Mouse (Mus musculus): ENCODE measurements around the gene Traf3ip1. TPM values are rescaled to one million over a fixed set of nuclear protein-coding genes. Genes with fewer than 3 reads are reported as not detected.

Traf3ip1 gene
- polyA plus RNA-seq, 1 experiment from 2014 or later = 7.2 TPM

DNA sequence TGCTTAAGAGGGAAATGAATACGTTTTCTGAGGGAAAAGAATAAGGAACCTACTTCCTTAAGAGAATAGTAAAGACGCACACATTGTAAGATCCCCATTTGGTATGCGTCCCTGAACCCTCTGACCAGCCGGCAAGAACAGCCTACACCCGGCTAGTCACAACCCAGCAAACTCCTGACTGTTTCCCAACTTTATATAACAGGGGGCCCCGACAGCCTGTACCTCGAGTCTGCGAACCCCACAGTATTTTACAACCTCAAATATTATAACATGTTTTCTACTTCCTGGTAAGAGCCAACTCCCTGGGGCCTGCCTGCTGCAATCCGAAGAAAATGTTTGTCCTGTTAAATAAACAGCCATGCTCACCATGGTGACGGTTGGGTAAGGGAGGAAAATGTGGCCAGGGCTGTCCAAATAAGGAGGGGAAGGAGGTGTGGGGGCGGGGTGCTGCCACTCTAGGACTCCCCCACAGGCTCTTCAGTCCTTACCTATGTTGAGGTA, 38.1 kb upstream of the Traf3ip1 start:
- Histone ChIP-seq H3K27ac (peak overlapping the region; percentile 95), H3K4me1 (replicated peaks) (peaks cover 70% of the 10 kb centered on the region), H3K4me2 (replicated peaks) (peak overlapping the region; percentile 77), H3K4me3 (replicated peaks) (peak overlapping the region; percentile 10; the same call in 1 of the 2 replicates), H3K9ac (peak overlapping the region; percentile 36; the same call in 1 of the 2 replicates), H3K27me3 (replicated peaks) (no peaks in the 10 kb centered on the region), H3K9me3 (no peaks in the 10 kb centered on the region), H3K36me3 (no peaks in the 10 kb centered on the region)
- ATAC-seq = peak; percentile 60
- WGBS = 10% methylated on average over 11 of the region's 11 CpGs

DNA sequence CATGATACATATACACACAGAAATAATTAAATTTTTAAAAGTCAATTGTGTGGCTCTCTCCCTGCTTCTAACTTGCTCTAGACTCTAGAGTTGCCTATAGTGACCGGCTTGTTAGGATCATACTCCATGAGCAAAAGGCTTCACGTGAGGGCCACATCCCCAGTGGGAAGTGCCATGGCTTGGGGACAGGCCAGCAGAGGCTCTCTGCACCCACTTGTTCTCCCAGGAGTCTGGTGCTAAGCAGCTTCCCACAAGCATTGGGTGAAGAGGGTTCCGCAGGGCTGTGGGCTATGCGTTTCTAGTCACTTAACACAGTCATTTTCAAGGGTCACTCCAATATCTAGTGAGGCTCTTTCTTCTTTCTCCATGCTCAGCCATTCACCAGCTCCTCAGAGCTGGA, 37.3 kb upstream of the Traf3ip1 start:
- H3K4me3 ChIP-seq (replicated peaks) = peak overlapping the region; percentile 81; the same call in 1 of the 2 replicates
- peak overlapping the region; percentile 77 for H3K4me2 ChIP-seq (replicated peaks)
- no peaks in the 10 kb centered on the region for H3K36me3 ChIP-seq
- peak overlapping the region; percentile 95 for H3K27ac ChIP-seq
- no peaks in the 10 kb centered on the region for H3K27me3 ChIP-seq (replicated peaks)
- 83% methylated on average over 4 of the region's 4 CpGs for WGBS
- ATAC-seq = no peak
- H3K4me1 ChIP-seq (replicated peaks) = peaks cover 62% of the 10 kb centered on the region
- no peak overlapping the region for H3K9ac ChIP-seq
- H3K9me3 ChIP-seq = no peaks in the 10 kb centered on the region

DNA sequence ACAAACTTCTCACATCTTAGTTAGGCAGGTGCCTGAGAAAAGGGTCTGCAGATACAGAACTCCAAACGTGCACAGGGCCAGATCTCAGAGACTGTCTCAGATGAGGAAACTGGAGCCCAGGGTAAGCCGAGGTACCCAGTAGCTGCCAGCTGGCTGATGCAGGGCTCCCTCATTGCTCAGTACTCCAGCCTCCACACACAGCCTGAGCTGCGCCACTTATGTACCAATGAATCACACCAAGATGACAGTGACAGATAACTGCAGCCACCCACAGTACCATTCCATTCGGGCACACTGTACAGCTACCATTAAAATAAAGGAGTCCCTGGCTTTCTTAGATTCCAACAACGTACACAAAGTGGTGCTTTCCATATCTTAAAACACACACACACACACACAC, 36.7 kb upstream of the Traf3ip1 start:
- WGBS = 31% methylated on average over 5 of the region's 5 CpGs
- ATAC-seq = no peak
- H3K4me1 ChIP-seq (replicated peaks) = peaks cover 61% of the 10 kb centered on the region
- no peaks in the 10 kb centered on the region for H3K36me3 ChIP-seq
- peak overlapping the region; percentile 81 for H3K4me3 ChIP-seq (replicated peaks)
- peak overlapping the region; percentile 70; the same call in 1 of the 2 replicates for H3K9ac ChIP-seq
- peak overlapping the region; percentile 95 for H3K27ac ChIP-seq
- no peaks in the 10 kb centered on the region for H3K27me3 ChIP-seq (replicated peaks)
- peak overlapping the region; percentile 77 for H3K4me2 ChIP-seq (replicated peaks)
- H3K9me3 ChIP-seq = no peaks in the 10 kb centered on the region

DNA sequence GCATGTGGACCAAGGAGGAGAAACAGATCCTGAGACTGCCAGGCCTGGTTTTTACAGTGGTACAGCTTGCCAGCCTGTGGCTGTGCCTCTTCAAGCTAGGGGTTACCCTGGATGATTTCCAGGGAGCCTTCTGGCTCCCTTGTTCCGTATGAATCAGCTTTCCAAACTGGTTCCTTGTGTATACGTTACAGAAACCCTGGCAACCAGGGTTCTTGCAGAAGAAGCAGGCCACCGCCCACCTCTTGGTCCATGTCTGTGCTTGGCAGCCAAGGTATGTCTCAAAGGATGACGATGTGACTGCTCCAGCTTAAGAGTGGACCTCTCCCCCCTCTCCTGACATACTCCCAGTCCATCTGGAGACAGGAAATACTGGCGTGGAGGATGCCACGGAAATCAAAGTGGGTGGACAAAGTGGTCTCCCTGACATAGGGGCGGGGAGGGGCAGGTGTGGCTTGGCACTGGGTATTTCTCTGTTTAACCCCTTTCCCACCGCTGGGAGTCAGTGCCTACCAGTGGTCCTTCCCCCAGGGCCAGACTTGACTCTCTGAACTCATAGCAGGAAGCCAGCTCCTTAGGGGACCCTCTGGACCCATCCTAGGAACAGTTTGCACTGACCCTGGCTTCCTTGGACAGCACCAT, 36.1 kb upstream of the Traf3ip1 start:
- WGBS = 4% methylated on average over 8 of the region's 8 CpGs
- Histone ChIP-seq H3K27ac (peak overlapping the region; percentile 95), H3K9me3 (no peaks in the 10 kb centered on the region), H3K36me3 (no peaks in the 10 kb centered on the region), H3K4me3 (replicated peaks) (peak overlapping the region; percentile 81), H3K4me1 (replicated peaks) (peaks cover 57% of the 10 kb centered on the region), H3K4me2 (replicated peaks) (peak overlapping the region; percentile 77), H3K9ac (peak overlapping the region; percentile 70), H3K27me3 (replicated peaks) (no peaks in the 10 kb centered on the region)
- no peak; the same call in none of the 2 replicates for ATAC-seq

- peak within 1 kb of the TSS; percentile 77 for H3K4me2 ChIP-seq (replicated peaks)
- WGBS = 0% methylated on average over 91 of the region's 91 CpGs
- no peaks in the 10 kb centered on the region for H3K27me3 ChIP-seq (replicated peaks)
- H3K36me3 ChIP-seq = no peaks in the 10 kb centered on the region
- H3K9me3 ChIP-seq = no peaks in the 10 kb centered on the region
- H3K27ac ChIP-seq = peak within 1 kb of the TSS; percentile 95
- H3K9ac ChIP-seq = peak within 1 kb of the TSS; percentile 70
- peaks cover 48% of the 10 kb centered on the region for H3K4me1 ChIP-seq (replicated peaks)
- ATAC-seq = peak; percentile 90
- peak within 1 kb of the TSS; percentile 81 for H3K4me3 ChIP-seq (replicated peaks)
Measured at GRCm38 (mm10) chr1:91459059-91459809, 35.2 kb upstream of the Traf3ip1 start, which contains the start of gene Per2. Gene Per2 (minus strand): TSS chr1:91459324.

DNA sequence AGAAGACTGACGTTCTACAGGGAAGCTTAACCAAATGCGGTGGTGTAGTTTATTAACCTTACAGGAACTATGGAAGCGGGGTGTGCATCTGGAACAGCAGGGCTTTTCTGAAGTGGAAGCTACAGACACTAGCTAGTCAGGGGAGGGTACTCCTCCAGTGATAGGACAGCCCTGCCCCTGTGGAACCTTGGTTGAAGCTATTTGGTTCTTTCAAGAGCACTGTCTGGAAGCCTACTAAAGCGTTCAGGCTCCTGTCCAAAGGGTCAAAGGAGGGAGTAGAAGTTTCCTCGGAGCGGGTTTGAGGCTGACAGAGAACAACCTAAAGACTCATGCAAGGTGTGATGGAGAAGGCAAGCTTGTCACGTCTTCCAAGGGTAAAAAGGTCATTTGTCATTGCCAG, 34.4 kb upstream of the Traf3ip1 start:
- Histone ChIP-seq H3K4me1 (replicated peaks) (peaks cover 40% of the 10 kb centered on the region), H3K9ac (peak overlapping the region; percentile 43), H3K36me3 (no peaks in the 10 kb centered on the region), H3K27ac (peak overlapping the region; percentile 65), H3K4me3 (replicated peaks) (peak overlapping the region; percentile 81), H3K9me3 (no peaks in the 10 kb centered on the region), H3K4me2 (replicated peaks) (peak overlapping the region; percentile 77), H3K27me3 (replicated peaks) (no peaks in the 10 kb centered on the region)
- no peak for ATAC-seq
- WGBS = 34% methylated on average over 7 of the region's 7 CpGs

DNA sequence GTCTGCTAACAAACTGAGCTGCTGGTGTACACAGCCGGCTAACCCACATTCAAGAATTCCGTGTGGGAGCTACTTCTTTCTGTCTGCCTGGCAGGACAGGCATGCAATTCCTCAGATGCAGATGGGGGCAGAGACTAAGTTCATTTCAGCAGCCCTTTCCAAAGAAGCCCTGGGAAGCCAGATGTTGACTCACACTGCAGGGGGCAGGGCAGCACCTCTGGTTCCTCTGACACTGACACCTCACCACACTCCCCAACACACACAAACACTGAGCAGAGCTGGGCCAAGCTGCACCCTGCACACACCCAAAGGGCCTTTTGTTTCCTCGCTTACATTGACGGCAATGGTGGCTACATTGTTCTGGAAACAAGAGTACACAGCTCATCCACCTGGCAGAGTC, 33.9 kb upstream of the Traf3ip1 start:
- Histone ChIP-seq H3K27me3 (replicated peaks) (no peaks in the 10 kb centered on the region), H3K36me3 (no peaks in the 10 kb centered on the region), H3K4me1 (replicated peaks) (peaks cover 37% of the 10 kb centered on the region), H3K4me3 (replicated peaks) (no peak overlapping the region), H3K27ac (peak overlapping the region; percentile 65), H3K4me2 (replicated peaks) (peak overlapping the region; percentile 77; the same call in 1 of the 2 replicates), H3K9ac (no peak overlapping the region), H3K9me3 (no peaks in the 10 kb centered on the region)
- ATAC-seq = no peak
- WGBS = 42% methylated on average over 4 of the region's 4 CpGs

- Histone ChIP-seq H3K9ac (0 out of 2 replicates have a peak overlapping the region, but pooled peaks have one; percentile 2), H3K4me1 (replicated peaks) (peaks cover 10% of the 10 kb centered on the region), H3K9me3 (no peaks in the 10 kb centered on the region), H3K4me3 (replicated peaks) (no peak overlapping the region), H3K4me2 (replicated peaks) (no peak overlapping the region), H3K27ac (peak overlapping the region; percentile 86), H3K27me3 (replicated peaks) (no peaks in the 10 kb centered on the region), H3K36me3 (no peaks in the 10 kb centered on the region)
- WGBS = 75% methylated on average over 13 of the region's 13 CpGs
- ATAC-seq = peak; percentile 37
Measured at GRCm38 (mm10) chr1:91463336-91463995, 31.0 kb upstream of the Traf3ip1 start.

DNA sequence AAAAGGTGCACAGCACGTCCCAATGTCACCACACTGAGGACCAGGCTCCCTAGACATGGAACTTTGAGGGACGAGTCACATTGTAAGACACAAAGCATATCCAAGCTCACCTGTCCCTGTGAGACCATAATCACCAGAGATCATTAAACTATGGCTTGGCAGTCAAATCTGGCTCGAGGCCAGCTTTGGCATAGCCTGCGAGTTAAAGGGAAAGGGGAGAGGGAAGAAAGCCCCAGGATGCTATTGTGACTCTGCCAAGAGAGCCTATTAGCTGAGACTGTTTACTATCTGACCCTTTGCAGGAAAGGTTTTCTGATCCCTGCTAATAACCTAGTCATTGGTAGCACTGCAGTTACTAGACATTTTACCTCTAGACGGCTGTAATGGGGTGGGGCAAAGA, 30.0 kb upstream of the Traf3ip1 start:
- Histone ChIP-seq H3K4me1 (replicated peaks) (peaks cover 7% of the 10 kb centered on the region; the same call in 1 of the 2 replicates), H3K9ac (0 out of 2 replicates have a peak overlapping the region, but pooled peaks have one; percentile 20), H3K27me3 (replicated peaks) (no peaks in the 10 kb centered on the region), H3K4me2 (replicated peaks) (peak overlapping the region; percentile 48; the same call in 1 of the 2 replicates), H3K9me3 (no peaks in the 10 kb centered on the region), H3K4me3 (replicated peaks) (no peak overlapping the region), H3K36me3 (no peaks in the 10 kb centered on the region), H3K27ac (peak overlapping the region; percentile 86)
- WGBS = 50% methylated on average over 5 of the region's 5 CpGs
- ATAC-seq = 0 out of 2 replicates have a peak, but pooled peaks have one; percentile 5

- H3K27ac ChIP-seq = peak overlapping the region; percentile 86
- peaks cover 2% of the 10 kb centered on the region; the same call in 1 of the 2 replicates for H3K4me1 ChIP-seq (replicated peaks)
- peak overlapping the region; percentile 20; the same call in 1 of the 2 replicates for H3K9ac ChIP-seq
- ATAC-seq = peak; percentile 80
- 0% methylated on average over 1 of the region's 1 CpGs for WGBS
- no peak overlapping the region; the same call in 1 of the 2 replicates for H3K4me3 ChIP-seq (replicated peaks)
- no peaks in the 10 kb centered on the region for H3K36me3 ChIP-seq
- peak overlapping the region; percentile 48 for H3K4me2 ChIP-seq (replicated peaks)
- no peaks in the 10 kb centered on the region for H3K9me3 ChIP-seq
- H3K27me3 ChIP-seq (replicated peaks) = no peaks in the 10 kb centered on the region
Measured at GRCm38 (mm10) chr1:91465244-91465643, 29.2 kb upstream of the Traf3ip1 start.

GRCm38 (mm10) chr1:91466186-91466585, 28.3 kb upstream of the Traf3ip1 start:
- Histone ChIP-seq H3K36me3 (no peaks in the 10 kb centered on the region), H3K4me1 (replicated peaks) (no peaks in the 10 kb centered on the region; the same call in 1 of the 2 replicates), H3K4me2 (replicated peaks) (no peak overlapping the region), H3K9me3 (no peaks in the 10 kb centered on the region), H3K27me3 (replicated peaks) (no peaks in the 10 kb centered on the region), H3K9ac (no peak overlapping the region), H3K4me3 (replicated peaks) (no peak overlapping the region), H3K27ac (no peak overlapping the region)
- 80% methylated on average over 6 of the region's 6 CpGs for WGBS
- no peak for ATAC-seq
